Mouse (Mus musculus): ENCODE results near the gene Gm5797. TPM values are rescaled to one million over a fixed set of nuclear protein-coding genes. Genes with fewer than 3 reads are reported as not detected.
"Not testable (repeated sequence)": the region's sequence is repeated elsewhere in the genome, so short reads cannot be mapped to it uniquely, and the experiment has no call there.

The Gm5797 gene
- not detected for total RNA-seq (2021)

- DNase-seq (ENCODE audit: low spot score in 2 of 2); intact Hi-C loops (cut with DNase I): not testable (repeated sequence)
Measured at GRCm38 (mm10) chr14:7332295-7332694, at the start of gene Gm5797. Gene Gm5797 (minus strand): TSS chr14:7332395.

GRCm38 (mm10) chr14:7365034-7365433 is 32.8 kb upstream of the Gm5797 start, which contains the start of gene Gm8374:
Gene Gm8374 (minus strand): TSS chr14:7365134.
- intact Hi-C loops (cut with DNase I); DNase-seq (ENCODE audit: low spot score in 2 of 2): not testable (repeated sequence)

GRCm38 (mm10) chr14:7315093-7315492 is 17.1 kb downstream of the Gm5797 start:
- DNase-seq (ENCODE audit: low spot score in 2 of 2) = peak; percentile 8 to 15
- intact Hi-C loops (cut with DNase I) = not testable (repeated sequence)

DNA sequence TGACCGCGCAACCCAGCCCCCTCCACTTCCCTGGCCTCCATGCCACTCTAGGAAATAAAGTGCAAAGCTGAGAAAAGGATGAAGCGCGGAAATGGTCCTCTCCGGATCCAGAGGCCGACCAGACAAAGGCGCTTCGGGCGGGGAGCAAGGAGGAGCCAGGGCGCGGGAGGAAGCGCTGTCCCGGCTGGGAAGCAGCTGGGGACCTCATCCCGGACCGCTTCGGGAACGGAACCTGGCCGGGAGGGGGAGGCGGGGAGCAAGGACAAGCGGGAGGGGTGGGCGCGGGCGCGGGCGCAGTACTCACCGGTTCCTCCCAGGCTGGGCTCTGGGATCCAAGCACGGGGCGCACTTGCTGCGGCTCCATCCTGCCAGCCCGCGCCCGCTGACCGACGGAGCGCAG is 17.5 kb downstream of the Gm5797 start, which contains the start of gene Gm3739:
Gm3739 (minus strand) TSS at position 389 of the 400 bp plus-strand sequence.
- intact Hi-C loops (cut with DNase I) = not testable (repeated sequence)
- peak; percentile 5 to 8 for DNase-seq (ENCODE audit: low spot score in 2 of 2)

Other genes with a start within 250 kb of the Gm5797 start
- gene Gm3696, start 231.8 kb downstream of the Gm5797 start, total RNA-seq (2021) = 1 to 10 TPM; 2.1 to 2.6 TPM
- gene Gm6676, start 207.0 kb downstream of the Gm5797 start, total RNA-seq (2021) = not detected
- 1 to 10 TPM; 1.3 to 2.0 TPM for gene Gm3512, start 157.9 kb downstream of the Gm5797 start, total RNA-seq (2021)
- not detected for gene Gm16434, start 137.9 kb downstream of the Gm5797 start, total RNA-seq (2021)
- gene Gm3727, start 67.7 kb downstream of the Gm5797 start, total RNA-seq (2021) = not detected
- gene Gm3739, start 17.3 kb downstream of the Gm5797 start, total RNA-seq (2021) = under 1 TPM; 0.41 to 0.54 TPM
- gene Gm8374, start 32.7 kb upstream of the Gm5797 start, total RNA-seq (2021) = not detected
- gene Gm3755, start 118.5 kb upstream of the Gm5797 start, total RNA-seq (2021) = not detected
- gene Gm3752, start 151.4 kb upstream of the Gm5797 start, total RNA-seq (2021) = under 1 TPM in 1 of 2 experiments, not detected in 1; 0.52 TPM
- gene Gm3558, start 236.2 kb upstream of the Gm5797 start, total RNA-seq (2021) = 1 to 10 TPM; 3.9 to 5.5 TPM